1 mouse cellular context compared by ENCODE assay signal in the genomic region with DNA sequence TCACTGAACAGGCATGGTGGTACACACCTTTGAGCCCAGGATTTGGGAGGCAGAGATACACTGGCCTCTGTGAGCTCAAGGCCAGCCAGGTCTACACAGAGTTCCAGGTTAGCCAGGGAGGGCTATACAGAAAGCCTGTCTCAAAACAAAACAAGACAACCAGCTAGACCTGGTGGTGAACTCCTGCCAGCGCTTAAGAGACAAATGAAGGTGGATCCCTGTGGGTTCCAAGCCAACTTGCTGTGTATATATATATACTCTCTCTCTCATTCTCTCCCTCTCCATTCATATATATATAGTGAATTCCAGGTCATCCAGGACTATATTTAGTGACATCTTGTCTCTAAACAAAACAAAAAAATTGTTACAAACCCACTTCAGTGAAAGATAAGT.
TF ChIP-seq lines count a peak whose summit lies in the region.

No protein-coding gene starts in this region.

TF ChIP-seq in MEL, 35 proteins besides CTCF, POLR2A, EP300 and RAD21:
- no peak for TF ChIP-seq ZNF384 (IDR thresholded peaks at IDR 0.05; ENCODE audit: low read depth, low read length)
